Mouse (Mus musculus): ENCODE measurements around the gene Snd1.

DNA sequence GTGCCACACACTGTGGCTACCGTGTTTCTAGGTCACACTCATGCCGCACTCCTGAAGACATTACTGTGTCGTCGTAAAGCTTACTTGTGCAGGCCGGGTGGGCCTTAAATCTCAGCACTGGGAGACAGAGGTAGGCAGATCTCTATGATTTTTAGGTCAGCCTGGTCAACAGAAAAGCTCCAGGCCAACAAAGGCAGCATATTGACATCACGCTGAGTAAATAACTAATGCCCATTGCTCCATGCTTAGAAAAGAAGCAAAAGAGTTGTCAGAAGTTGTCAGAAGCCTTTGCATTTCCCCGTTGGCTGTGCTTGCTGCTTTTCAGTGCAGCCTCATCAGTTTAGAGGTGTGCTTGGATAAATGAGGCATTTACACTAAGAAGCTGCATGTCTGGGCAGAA lies 261.7 kb downstream of the Snd1 start:
- TF ChIP-seq EP300 (IDR thresholded peaks at IDR 0.05; ENCODE audit: low read length): no peak
- no peak for TF ChIP-seq KAT2A (IDR thresholded peaks at IDR 0.05; ENCODE audit: insufficient replicate concordance, low read length)
- no peak for TF ChIP-seq MAFK (IDR thresholded peaks at IDR 0.05; ENCODE audit: insufficient replicate concordance, low read length)
- no peak for TF ChIP-seq CHD1 (IDR thresholded peaks at IDR 0.05; ENCODE audit: low read depth, low read length)
- TF ChIP-seq MEF2A (IDR thresholded peaks at IDR 0.05; ENCODE audit: borderline replicate concordance, low read depth, low read length): no peak
- TF ChIP-seq CTCF (conservative IDR thresholded peaks at IDR 0.05 in 1 of 2, IDR thresholded peaks at IDR 0.05 in 1 of 2; ENCODE audit: low read depth in 2 of 2, low read length in 2 of 2): no peak
